Mouse (Mus musculus): Measurements from ENCODE around the gene Slc25a3.

DNA sequence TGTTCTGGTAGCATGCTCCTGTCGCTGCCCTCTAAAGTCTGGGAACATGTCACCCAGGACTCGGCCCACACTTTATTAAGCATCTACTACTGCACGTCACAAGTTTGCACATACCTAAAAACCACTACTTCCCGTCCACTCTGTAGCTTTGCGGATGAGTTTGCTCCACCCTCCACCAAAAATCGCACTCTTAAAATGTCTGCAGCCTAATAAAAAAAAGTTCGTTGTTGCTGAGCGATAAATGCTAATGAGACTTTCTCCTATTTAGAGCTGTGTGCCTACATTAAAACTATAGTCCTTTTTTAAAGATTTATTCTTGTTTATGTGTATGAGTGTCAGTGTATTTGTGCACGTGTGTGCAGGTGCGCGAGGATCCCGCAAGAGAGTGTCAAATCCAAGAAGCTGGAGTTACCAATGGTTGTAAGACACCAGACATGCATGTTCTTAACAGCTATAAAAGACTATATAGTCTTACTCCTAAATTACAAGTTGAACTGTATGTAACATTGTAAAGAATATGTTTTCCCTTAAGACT is 40.4 kb downstream of the Slc25a3 start:
- TF ChIP-seq POLR2A (IDR thresholded peaks at IDR 0.05; ENCODE audit: borderline replicate concordance, extremely low read depth, low read depth, low read length): no peak
- TF ChIP-seq CTCF (IDR thresholded peaks at IDR 0.05; ENCODE audit: insufficient read depth, low read length): no peak

Measured in lung, adult 2 months (tissue).